11 mouse cellular contexts compared by ENCODE assay signal in genomic region chr6:87189755-87190154, GRCm38 (mm10).
DNase-seq lines count a peak whose midpoint lies in the region; ATAC-seq and TF ChIP-seq lines count a peak whose summit lies in the region.
"Had no signal": no experiment of that assay in that cellular context is flagged by ENCODE, and none has a peak within 500 bp of the region (broad histone marks: within the 10 kb centered on the region; RNA-seq: fewer than 3 reads in every experiment).

No protein-coding gene starts in this region.

- no peaks in the 10 kb centered on the region for H3K9me3 ChIP-seq in lung, postnatal 0 days (ENCODE audit: low read length)
- H3K9me3 ChIP-seq in forebrain, embryonic 11.5 days (ENCODE audit: control insufficient read depth, low read length) = no peaks in the 10 kb centered on the region
- H3K9me3 ChIP-seq: midbrain, embryonic 10.5 days had no signal

- peak overlapping the region; percentile 62 for H3K27ac ChIP-seq in lung, postnatal 0 days (ENCODE audit: low read length)
- H3K27ac ChIP-seq in forebrain, embryonic 11.5 days (ENCODE audit: low read depth, low read length) = no peak overlapping the region
- H3K27ac ChIP-seq: midbrain, embryonic 10.5 days had no signal

- peak; percentile 30 to 59 for DNase-seq in urinary bladder, postnatal 36 days (ENCODE audit: low spot score in 2 of 2)
- no peak for DNase-seq in urinary bladder, postnatal 10 days (ENCODE audit: low spot score)
- DNase-seq in fibroblast of lung, adult 2 months (ENCODE audit: low read depth) = peak; percentile 95
- DNase-seq in lung, postnatal 0 days (ENCODE audit: low spot score) = peak; percentile 93
- no peak for DNase-seq in Muller cell, postnatal 12 days (ENCODE audit: inconsistent ontology term)
- no peak for DNase-seq in forebrain, embryonic 11.5 days (ENCODE audit: low spot score)
- DNase-seq: cerebellum, adult 11-12 months; forebrain, postnatal 0 days; heart, postnatal 36 days had no signal

- H3K36me3 ChIP-seq in lung, postnatal 0 days (ENCODE audit: insufficient read depth, low read length) = 0 out of 2 replicates have a peak, but pooled peaks cover 4% of the 10 kb centered on the region
- no peaks in the 10 kb centered on the region for H3K36me3 ChIP-seq in forebrain, embryonic 11.5 days (ENCODE audit: control insufficient read depth, insufficient read depth, low read length)

- peak; percentile 67 for TF ChIP-seq EP300 in lung, postnatal 0 days (IDR thresholded peaks at IDR 0.05)

- no peak overlapping the region for H3K4me2 ChIP-seq in lung, postnatal 0 days (replicated peaks; ENCODE audit: low read depth, low read length)
- no peak overlapping the region for H3K4me2 ChIP-seq in forebrain, embryonic 11.5 days (ENCODE audit: low read depth, low read length, severe bottlenecking)

- ATAC-seq in lung, postnatal 0 days = peak; percentile 93
- ATAC-seq in cerebellum, adult (ENCODE audit: insufficient number of reproducible peaks, low FRiP score, low TSS enrichment) = no peak
- ATAC-seq in forebrain, embryonic 11.5 days (replicated peaks; ENCODE audit: low FRiP score) = no peak
- ATAC-seq: forebrain, postnatal 0 days had no signal

- peaks cover 12% of the 10 kb centered on the region; the same call in 1 of the 2 replicates for H3K4me1 ChIP-seq in lung, postnatal 0 days (ENCODE audit: insufficient read depth, low read depth, low read length)
- no peaks in the 10 kb centered on the region for H3K4me1 ChIP-seq in forebrain, embryonic 11.5 days (replicated peaks; ENCODE audit: control insufficient read depth, insufficient read depth, low read length)
- H3K4me1 ChIP-seq: midbrain, embryonic 10.5 days had no signal

- H3K9ac ChIP-seq in lung, postnatal 0 days (replicated peaks; ENCODE audit: low read depth) = no peak overlapping the region
- no peak overlapping the region for H3K9ac ChIP-seq in forebrain, embryonic 11.5 days (ENCODE audit: low read length)
- H3K9ac ChIP-seq: forebrain, postnatal 0 days had no signal

- no peak overlapping the region for H3K4me3 ChIP-seq in lung, postnatal 0 days (ENCODE audit: low read depth, low read length)
- no peak overlapping the region for H3K4me3 ChIP-seq in forebrain, embryonic 11.5 days (ENCODE audit: low read depth, low read length)
- H3K4me3 ChIP-seq: midbrain, embryonic 10.5 days had no signal

- 17% methylated on average over 3 of the region's 3 CpGs for WGBS in lung, postnatal 0 days
- 80% methylated on average over 3 of the region's 3 CpGs for WGBS in forebrain, embryonic 11.5 days

- no peaks in the 10 kb centered on the region for H3K27me3 ChIP-seq in lung, postnatal 0 days (replicated peaks; ENCODE audit: insufficient read depth, low read length)
- H3K27me3 ChIP-seq in forebrain, embryonic 11.5 days (ENCODE audit: control insufficient read depth, insufficient read depth, low read length) = no peaks in the 10 kb centered on the region

- TF ChIP-seq CTCF in lung, postnatal 0 days (IDR thresholded peaks at IDR 0.05) = no peak

Comparison
In these comparisons a context has a peak if more than half of its experiments do, and no peak if none do; other contexts are left out.
1. DNase-seq: peak in urinary bladder, postnatal 36 days (2 of 2), fibroblast of lung, adult 2 months (single experiment) and lung, postnatal 0 days (single experiment); none in urinary bladder, postnatal 10 days (single experiment), Muller cell, postnatal 12 days (single experiment) and forebrain, embryonic 11.5 days (single experiment).